Mouse (Mus musculus): ENCODE data around the gene H2-T22.
"Not testable (repeated sequence)": the region's sequence is repeated elsewhere in the genome, so short reads cannot be mapped to it uniquely, and the experiment has no call there.

H2-T22 gene

GRCm38 (mm10) chr17:36030046-36030702 lies 12.4 kb downstream of the H2-T22 start:
- not testable (repeated sequence) for DNase-seq (ENCODE audit: low spot score)

- DNase-seq (ENCODE audit: low spot score): no peak
Measured at GRCm38 (mm10) chr17:36028879-36029619, 13.5 kb downstream of the H2-T22 start.

DNA sequence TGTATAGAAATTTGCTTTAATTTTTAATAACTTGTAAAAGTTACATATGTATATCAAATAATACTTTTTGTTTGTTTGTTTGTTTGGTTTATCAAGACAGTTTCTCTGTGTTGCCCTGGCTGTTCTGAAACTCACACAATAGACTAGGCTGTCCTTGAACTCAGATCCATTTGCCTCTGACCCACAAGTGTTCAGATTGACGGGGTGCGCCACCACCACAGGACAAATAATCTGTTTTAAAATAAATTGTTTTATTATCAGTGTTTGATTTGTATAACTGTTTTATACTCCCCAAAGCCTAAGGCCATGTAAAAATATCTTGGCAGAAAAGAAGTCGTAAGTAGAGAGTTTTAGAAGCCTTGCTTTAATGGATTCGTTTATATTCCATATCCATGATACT lies 14.9 kb downstream of the H2-T22 start:
- DNase-seq (ENCODE audit: low spot score): no peak

DNA sequence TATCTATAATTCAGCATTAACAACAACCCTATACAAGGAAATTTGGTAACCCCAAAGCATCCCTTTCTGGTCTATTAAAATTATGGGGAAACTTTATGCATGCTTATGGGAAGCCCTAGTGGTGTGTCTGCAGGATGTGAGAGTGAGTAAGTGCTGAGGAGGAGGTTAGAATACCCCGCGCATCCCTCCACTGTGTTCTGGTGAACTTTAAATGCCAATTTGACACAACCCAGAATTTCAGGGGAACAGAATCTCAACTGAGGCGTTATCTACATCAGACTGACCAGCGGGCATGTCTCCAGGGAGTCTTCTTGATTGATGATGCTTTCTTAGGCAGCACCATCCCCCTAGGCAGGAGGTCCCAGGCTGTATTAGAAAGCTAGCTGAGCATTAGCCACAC lies 16.6 kb downstream of the H2-T22 start:
- DNase-seq (ENCODE audit: low spot score): no peak

GRCm38 (mm10) chr17:36025197-36025596 lies 17.4 kb downstream of the H2-T22 start:
- no peak for DNase-seq (ENCODE audit: low spot score)

- peak; percentile 36 for DNase-seq (ENCODE audit: low spot score)
Measured at GRCm38 (mm10) chr17:36023710-36024654, 18.6 kb downstream of the H2-T22 start.

GRCm38 (mm10) chr17:36022922-36023321 lies 19.6 kb downstream of the H2-T22 start:
- DNase-seq (ENCODE audit: low spot score): no peak

DNA sequence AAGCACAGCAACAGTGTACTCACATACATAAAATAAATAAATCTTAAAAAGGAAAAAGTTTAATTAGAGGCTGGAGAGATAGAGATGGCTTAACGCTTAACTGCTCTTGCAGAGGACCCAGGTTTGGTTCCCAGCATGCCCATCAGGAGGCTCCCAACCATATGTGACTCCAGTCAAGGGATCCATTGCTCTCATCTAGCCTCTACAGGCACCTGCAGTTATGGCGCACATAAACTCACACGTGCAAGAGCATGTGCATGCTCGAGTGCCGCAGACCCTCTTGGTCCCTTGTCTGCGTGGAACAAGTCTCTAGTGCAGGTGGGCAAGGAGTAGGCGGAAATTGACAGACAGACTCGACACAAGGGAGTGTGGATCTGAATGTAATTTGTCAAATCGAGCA lies 20.4 kb downstream of the H2-T22 start:
- no peak for DNase-seq (ENCODE audit: low spot score)

DNA sequence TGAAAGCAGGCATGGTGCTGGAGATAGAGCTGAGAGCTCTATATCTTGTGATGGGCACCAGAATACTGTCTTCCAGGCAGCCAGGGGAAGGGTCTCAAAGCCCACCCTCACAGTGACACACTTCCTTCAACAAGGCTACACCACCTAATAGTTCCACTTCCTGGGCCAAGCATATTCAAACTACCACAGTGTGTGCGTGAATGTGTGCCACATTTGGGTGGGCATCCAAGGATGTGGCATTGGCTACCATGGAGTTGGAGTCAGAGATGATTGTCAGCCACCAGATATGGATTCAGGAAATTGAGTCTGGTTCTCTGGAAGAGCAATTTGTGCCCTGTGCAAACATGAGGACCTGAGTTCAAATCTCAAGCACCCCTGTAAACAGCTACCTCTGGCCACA lies 21.2 kb downstream of the H2-T22 start:
- DNase-seq (ENCODE audit: low spot score): no peak

DNA sequence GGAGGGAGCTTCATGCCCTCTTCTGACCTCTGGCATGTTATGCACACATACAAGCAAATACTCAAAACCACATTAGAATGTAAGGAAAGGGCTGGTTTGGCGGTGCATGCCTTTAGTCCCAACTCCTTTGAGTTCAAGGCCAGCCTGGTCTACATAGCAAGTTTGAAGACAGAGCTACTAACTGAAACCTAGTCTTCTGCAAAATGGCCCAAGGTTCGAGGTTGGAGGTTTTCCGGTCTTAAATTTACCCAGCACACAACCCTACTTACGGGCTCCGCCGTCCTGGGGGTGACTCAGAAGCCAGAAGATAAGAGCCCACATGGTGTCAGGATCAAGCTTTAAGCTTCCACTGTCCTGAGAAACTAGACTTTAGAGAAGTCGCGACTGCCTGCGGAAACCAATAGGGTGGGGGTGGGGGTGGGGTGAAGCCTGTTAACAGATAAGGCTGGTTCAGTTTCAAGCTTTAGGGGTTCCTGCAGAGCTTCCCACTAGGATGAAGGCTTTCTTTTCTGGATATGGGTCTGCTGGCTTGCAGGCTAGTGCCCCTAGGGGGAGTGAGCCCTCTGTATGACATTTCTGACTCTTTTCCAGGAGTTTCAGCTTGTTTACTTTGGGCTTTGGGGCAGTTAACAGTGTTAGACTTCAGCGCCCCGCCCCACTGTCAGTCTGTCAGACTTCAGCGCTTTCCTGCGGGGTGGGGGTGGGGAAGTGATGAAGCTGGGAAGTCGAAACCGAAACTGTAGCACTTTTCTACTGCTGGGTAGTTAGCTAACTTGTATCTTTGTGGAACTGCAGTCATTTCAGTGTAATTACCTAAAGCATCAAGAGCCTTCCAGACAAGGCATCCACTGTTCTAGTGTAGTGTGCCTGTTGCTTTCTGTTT lies 22.1 kb downstream of the H2-T22 start, which contains the start of gene H2-T24:
Gene H2-T24, minus strand, starts transcription at position 370 of the 883 bp plus-strand sequence.
- DNase-seq (ENCODE audit: low spot score): peak; percentile 83

GRCm38 (mm10) chr17:36019519-36019918 lies 23.0 kb downstream of the H2-T22 start:
- no peak for DNase-seq (ENCODE audit: low spot score)

DNA sequence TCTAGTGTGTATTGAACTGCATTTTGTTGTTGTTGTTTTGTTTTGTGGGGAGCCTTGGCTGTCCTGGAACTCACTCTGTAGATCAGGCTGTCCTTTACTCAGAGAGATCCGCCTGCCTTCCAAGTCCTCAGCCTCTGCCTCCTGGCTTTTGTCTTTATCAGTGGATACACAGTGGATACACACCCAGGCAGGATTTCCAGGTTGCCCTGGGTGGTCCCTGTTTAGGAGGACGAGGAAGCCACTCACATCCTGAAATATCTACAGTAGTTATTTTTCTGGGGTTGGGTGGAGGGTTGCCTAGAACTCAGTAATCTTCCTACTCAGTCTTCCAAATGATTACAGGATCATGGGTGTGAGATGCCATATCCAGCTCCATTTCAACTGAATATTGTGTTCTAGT lies 23.6 kb downstream of the H2-T22 start:
- DNase-seq (ENCODE audit: low spot score): no peak

GRCm38 (mm10) chr17:36017046-36017445 lies 25.5 kb downstream of the H2-T22 start:
- no peak for DNase-seq (ENCODE audit: low spot score)

DNA sequence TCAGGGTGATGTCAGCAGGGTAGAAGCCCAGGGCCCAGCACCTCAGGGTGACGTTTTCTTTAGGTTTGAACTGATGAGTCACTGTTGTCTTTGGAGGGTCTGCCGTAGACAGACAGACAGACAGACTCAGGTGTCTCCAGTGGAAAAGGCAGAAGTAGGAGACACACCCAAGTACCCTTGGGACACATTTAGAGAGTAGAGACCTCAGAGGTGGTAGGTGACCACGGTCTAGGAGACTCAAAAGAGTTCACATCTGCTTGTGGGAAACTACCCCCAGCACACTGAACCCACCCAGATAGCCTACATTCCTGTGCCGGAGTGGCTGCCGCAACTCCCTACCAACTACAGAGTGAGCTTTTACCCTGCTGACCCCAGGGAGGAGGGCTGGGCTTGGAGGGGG lies 27.6 kb downstream of the H2-T22 start:
- DNase-seq (ENCODE audit: low spot score): no peak

DNA sequence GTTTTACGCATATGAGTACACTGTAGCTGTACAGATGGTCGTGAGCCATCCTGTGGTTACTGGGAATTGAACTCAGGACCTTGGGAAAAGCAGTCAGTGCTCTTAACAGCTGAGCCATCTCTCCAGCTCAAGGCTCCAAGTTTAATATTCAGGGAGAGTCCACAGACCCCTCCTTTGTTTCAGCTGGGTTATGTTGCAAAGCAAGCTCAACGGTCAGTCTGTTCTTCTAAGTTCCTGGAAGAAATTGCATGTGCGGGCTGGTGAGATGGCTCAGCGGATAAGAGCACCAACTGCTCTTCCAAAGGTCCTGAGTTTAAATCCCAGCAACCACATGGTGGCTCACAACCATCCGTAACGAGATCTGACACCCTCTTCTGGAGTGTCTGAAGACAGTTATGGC lies 38.1 kb downstream of the H2-T22 start:
- not testable (repeated sequence) for DNase-seq (ENCODE audit: low spot score)

GRCm38 (mm10) chr17:36003331-36003730 lies 39.2 kb downstream of the H2-T22 start:
- no peak for DNase-seq (ENCODE audit: low spot score)

DNA sequence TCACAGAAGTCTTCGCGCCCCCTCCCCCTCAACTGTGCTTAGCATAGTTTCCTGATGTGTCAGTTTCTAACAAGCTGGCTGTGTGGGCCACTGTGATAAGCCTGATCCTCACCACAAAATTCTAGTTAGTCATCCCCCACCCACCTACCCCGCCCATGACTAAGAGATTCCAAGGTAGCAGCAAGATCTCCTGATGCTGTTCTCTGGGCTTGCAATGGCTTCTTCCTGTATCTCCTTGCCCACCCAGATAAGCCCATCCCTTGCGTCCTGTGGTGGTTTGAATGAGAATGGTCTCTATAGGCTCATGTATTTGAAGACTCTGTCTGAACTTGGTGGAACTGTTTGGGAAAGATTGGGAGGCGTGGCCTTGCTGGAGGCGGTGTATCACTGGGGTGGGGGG lies 40.6 kb downstream of the H2-T22 start:
- DNase-seq (ENCODE audit: low spot score): peak; percentile 41

DNA sequence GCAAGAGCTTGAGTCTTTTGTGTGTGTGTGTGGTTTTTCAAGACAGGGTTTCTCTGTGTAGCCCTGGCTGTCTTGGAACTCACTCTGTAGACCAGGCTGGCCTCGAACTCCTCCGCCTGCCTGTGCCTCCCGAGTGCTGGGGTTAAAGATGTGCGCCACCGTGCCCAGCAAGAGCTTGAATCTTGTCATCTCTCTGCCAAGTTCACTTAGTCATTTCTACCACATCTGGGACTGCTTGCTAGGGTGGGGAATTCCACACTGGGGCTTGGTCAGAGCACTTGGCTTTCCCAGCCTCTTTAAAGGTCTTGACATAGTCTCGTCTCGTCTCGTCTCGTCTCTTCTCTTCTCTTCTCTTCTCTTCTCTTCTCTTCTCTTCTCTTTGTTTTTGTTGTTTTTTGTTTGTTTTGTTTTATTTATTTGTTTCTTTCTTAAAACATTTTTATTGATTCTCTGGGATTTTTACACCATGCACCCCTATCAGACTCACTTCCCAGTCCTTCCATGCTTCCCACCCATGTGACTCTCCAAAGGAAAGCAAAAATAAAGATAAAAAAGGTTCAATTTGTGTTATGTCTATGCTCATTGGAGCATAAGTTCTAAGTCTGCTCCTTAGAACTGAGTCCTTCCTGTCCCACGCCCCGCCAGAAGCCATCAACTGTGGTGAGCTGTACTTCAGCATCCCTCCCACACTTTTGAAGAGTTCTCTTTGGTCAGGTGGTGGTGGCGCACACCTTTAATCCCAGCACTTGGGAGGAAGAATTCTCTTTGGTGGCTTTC lies 41.2 kb downstream of the H2-T22 start:
- DNase-seq (ENCODE audit: low spot score): peak; percentile 62

GRCm38 (mm10) chr17:36000349-36000748 lies 42.2 kb downstream of the H2-T22 start:
- DNase-seq (ENCODE audit: low spot score): no peak

- DNase-seq (ENCODE audit: low spot score): peak; percentile 88
Measured at GRCm38 (mm10) chr17:35999356-35999755, 43.2 kb downstream of the H2-T22 start.
